Mouse (Mus musculus) lung, adult 2 months (tissue): ENCODE measurements at regions not wholly inside any gene's neighbourhood (a gene's known extent, or its start where the extent isn't known, plus 50 kb on each side); places are given as distances from the start of the nearest gene placed in this dataset.

ENCODE experiments used
- CTCF ChIP-seq: fragments of 200-500 bp; IDR thresholded peaks from 2 replicates; pipeline ENCODE4 v1.5.1; 2011; ENCODE audit warnings: mild to moderate bottlenecking, low read length, control low read depth; ENCODE audit not compliant: insufficient read depth
- POLR2A ChIP-seq: fragments of 200-500 bp; IDR thresholded peaks from 2 replicates; pipeline ENCODE4 v1.6.1; 2011; ENCODE audit warnings: low read depth, mild to moderate bottlenecking, control low read depth, low read length, borderline replicate concordance; ENCODE audit errors: extremely low read depth

GRCm38 (mm10) chr9:101404441-101405081 lies 153.0 kb upstream of the Ppp2r3a start:
- TF ChIP-seq CTCF (no peak), POLR2A (no peak)
